Mouse (Mus musculus) C3H10T1/2 (cell line): ENCODE measurements around the gene Fgl2. TPM values are rescaled to one million over a fixed set of nuclear protein-coding genes. Genes with fewer than 3 reads are reported as not detected.

Experiments
- polyA plus RNA-seq, 2 experiments: library from polyadenylated mRNA; unstranded; fragments of >200 nt; fragmentation: generic; extraction: Trizol; gene quantifications; one replicate each; pipeline ENCODE4 v1.2.1; 2012; ENCODE audit warnings: missing spikeins in 2 of 2

Gene Fgl2
- polyA plus RNA-seq, result not detected

GRCm38 (mm10) chr5:21372493-21373179 is at the start of gene Fgl2:
Gene Fgl2, plus strand, starts transcription at chr5:21372642.

GRCm38 (mm10) chr5:21424614-21425602 is 52.5 kb downstream of the Fgl2 start, which contains the start of the genes Ccdc146 and Fam185a:
Gene Ccdc146, minus strand, starts transcription at chr5:21424677.
Gene Fam185a, plus strand, starts transcription at chr5:21424958.

Other genes starting within 250 kb of the Fgl2 start
- 1 to 10 TPM in 1 of 2 experiments, under 1 TPM in 1; 0.23 to 5.1 TPM for gene Gsap, start 186.4 kb upstream of the Fgl2 start, polyA plus RNA-seq
- under 1 TPM in 1 of 2 experiments, not detected in 1; 0.02 TPM for gene Ccdc146, start 52.0 kb downstream of the Fgl2 start, polyA plus RNA-seq
- gene Fam185a, start 52.3 kb downstream of the Fgl2 start, polyA plus RNA-seq, result 1 to 10 TPM in 1 of 2 experiments, under 1 TPM in 1; 0.40 to 2.8 TPM
- gene Lrrc17, start 170.9 kb downstream of the Fgl2 start, polyA plus RNA-seq, result 10 to 100 TPM in 1 of 2 experiments, under 1 TPM in 1; 0.63 to 50.5 TPM